Mouse (Mus musculus) heart, embryonic 14.5 days (tissue): ENCODE measurements around the gene Atrn. TPM values are rescaled to one million over a fixed set of nuclear protein-coding genes. Genes with fewer than 3 reads are reported as not detected.

ENCODE experiments used
- ATAC-seq: fragments of 200-750 bp; cut with Nextera tagmentation; 2 replicates; pipeline ENCODE4 v1.8.0; 2017; ENCODE audit warnings: low read depth, moderate TSS enrichment; ENCODE audit not compliant: insufficient number of reproducible peaks, insufficient read depth, low FRiP score
- H3K27ac ChIP-seq, 2 experiments: fragments of 200-500 bp in 1 of 2; fragments of 300-500 bp in 1 of 2; sonication (generic) in 1 of 2; replicated peaks in 1 of 2; 2 replicates each; pipeline ENCODE4 v1.5.1; 2012 to 2014; ENCODE audit warnings: low read depth in 2 of 2, low read length in 2 of 2, control low read depth in 1 of 2, mild to moderate bottlenecking in 1 of 2, mixed read lengths in 1 of 2; ENCODE audit not compliant: control insufficient read depth in 1 of 2, insufficient read depth in 1 of 2
- H3K27me3 ChIP-seq: fragments of 300-500 bp; sonication (generic); 2 replicates; pipeline ENCODE4 v1.6.1; 2014; ENCODE audit warnings: mild to moderate bottlenecking, low read length, control low read depth; ENCODE audit not compliant: control insufficient read depth, insufficient read depth
- H3K36me3 ChIP-seq: fragments of 300-500 bp; sonication (generic); 2 replicates; pipeline ENCODE4 v1.6.1; 2014; ENCODE audit warnings: mild to moderate bottlenecking, control low read depth, low read length, mixed read lengths; ENCODE audit not compliant: control insufficient read depth, insufficient read depth
- H3K4me1 ChIP-seq, 2 experiments: fragments of 200-500 bp in 1 of 2; fragments of 300-500 bp in 1 of 2; sonication (generic) in 1 of 2; 2 replicates each; pipeline ENCODE4 v1.6.1; 2012 to 2014; ENCODE audit warnings: low read length in 2 of 2, control low read depth in 1 of 2, mixed read lengths in 1 of 2; ENCODE audit not compliant: control insufficient read depth in 2 of 2, insufficient read depth in 2 of 2
- H3K4me2 ChIP-seq: fragments of 300-500 bp; sonication (generic); 2 replicates; pipeline ENCODE4 v1.6.1; 2014; ENCODE audit warnings: mild to moderate bottlenecking, low read length
- H3K4me3 ChIP-seq, 2 experiments: fragments of 200-500 bp in 1 of 2; fragments of 300-500 bp in 1 of 2; sonication (generic) in 1 of 2; 2 replicates each; pipeline ENCODE4 v1.5.1; 2012 to 2014; ENCODE audit warnings: low read length in 2 of 2, mild to moderate bottlenecking in 2 of 2, control low read depth in 1 of 2, low read depth in 1 of 2, moderate library complexity in 1 of 2; ENCODE audit not compliant: control insufficient read depth in 1 of 2, insufficient read depth in 1 of 2
- H3K9ac ChIP-seq: fragments of 300-500 bp; sonication (generic); 2 replicates; pipeline ENCODE4 v1.6.1; 2014; ENCODE audit warnings: mild to moderate bottlenecking, low read length
- H3K9me3 ChIP-seq: fragments of 300-500 bp; sonication (generic); 2 replicates; pipeline ENCODE4 v1.6.1; 2016; ENCODE audit warnings: low read length, control low read depth; ENCODE audit not compliant: control insufficient read depth
- WGBS: fragments of 180-500 bp; shearing (Covaris S2); extraction: QIAGEN DNeasy Blood & Tissue Kit; methylation state at CpG from one replicate; pipeline ENCODE4 v1.1.7; 2014; 5-methylcytosine and 5-hydroxymethylcytosine counted together
- polyA plus RNA-seq: library from polyadenylated mRNA; unstranded; fragments of >200 nt; fragmentation: Nextera tagmentation; extraction: Ambion mirVana; gene quantifications from 2 replicates; pipeline ENCODE4 v1.2.1, GENCODE M21; 2014

Gene Atrn
- polyA plus RNA-seq, 1 experiment from 2014 or later: 8.7 TPM

DNA sequence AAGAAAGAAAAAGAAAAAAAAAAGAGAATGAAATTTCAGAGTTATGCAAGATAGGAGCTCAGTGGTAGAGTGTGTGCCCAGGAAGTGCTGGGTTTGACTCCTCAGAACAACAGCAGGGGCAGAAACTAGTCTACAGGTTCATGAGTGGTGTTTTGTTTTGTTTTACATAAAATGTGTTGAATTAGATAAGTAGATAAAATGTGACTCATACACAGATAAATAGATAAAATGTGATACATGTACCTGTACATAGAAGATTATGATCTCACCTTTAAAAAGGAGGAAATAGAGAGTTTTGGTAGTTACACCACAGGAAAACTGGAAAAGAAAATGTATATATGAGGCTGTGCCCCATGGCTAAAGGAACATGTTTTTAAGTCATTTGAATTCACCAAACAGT, 72.8 kb downstream of the Atrn start:
- no peak for ATAC-seq
- no peaks in the 10 kb centered on the region for H3K27me3 ChIP-seq
- no peak overlapping the region for H3K27ac ChIP-seq
- no peak overlapping the region for H3K4me3 ChIP-seq
- peaks cover 27% of the 10 kb centered on the region for H3K36me3 ChIP-seq
- peaks cover 7 to 8% of the 10 kb centered on the region in 2 experiments; a peak in 3 of 4 replicates for H3K4me1 ChIP-seq
- H3K9ac ChIP-seq: no peak overlapping the region
- no peak overlapping the region for H3K4me2 ChIP-seq
- no peaks in the 10 kb centered on the region for H3K9me3 ChIP-seq

DNA sequence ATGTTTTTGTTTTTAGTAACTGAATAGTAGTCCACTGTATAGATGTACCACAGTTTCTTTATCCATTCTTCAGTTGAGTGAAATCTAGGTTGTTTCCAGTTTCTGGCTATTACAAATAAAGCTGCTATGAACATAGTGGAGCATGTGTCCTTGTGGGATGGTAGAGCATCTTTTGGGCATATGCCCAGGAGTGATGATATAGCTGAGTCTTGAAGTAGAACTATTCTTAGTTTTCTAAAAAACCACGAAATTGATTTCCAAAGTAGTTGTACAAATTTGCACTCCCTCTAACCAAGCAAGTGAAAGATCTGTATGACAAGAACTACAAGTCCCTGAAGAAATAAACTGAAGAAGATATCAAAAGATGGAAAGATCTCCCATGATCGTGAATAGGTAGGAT, 86.5 kb downstream of the Atrn start:
- H3K27me3 ChIP-seq: no peaks in the 10 kb centered on the region
- H3K4me1 ChIP-seq: no peaks in the 10 kb centered on the region
- H3K36me3 ChIP-seq: peaks cover 22% of the 10 kb centered on the region
- 87% methylated on average over 2 of the region's 2 CpGs for WGBS
- H3K27ac ChIP-seq: no peak overlapping the region
- H3K9me3 ChIP-seq: no peaks in the 10 kb centered on the region
- H3K4me3 ChIP-seq: no peak overlapping the region
- ATAC-seq: no peak
- H3K9ac ChIP-seq: no peak overlapping the region
- no peak overlapping the region for H3K4me2 ChIP-seq

DNA sequence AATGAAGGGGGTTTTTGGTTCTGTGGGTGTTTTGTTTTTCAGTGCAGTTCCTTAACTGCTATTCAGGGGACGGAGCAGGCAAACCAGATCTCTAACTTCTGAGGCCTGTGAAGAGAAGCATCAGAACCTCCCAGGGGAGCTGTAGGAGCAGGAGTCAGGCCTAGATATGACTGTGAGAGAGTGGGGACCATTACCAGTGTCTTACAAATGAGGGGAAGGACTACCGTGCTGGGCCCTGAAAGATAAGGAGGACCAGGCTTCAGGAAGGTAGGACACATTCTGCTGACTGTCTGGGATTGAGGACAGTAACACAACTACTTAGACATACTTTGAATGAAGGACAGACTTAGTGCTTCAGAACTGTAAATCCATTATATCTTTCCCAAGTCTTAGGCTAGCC, 102.8 kb downstream of the Atrn start:
- Histone ChIP-seq H3K36me3 (peaks cover 33% of the 10 kb centered on the region), H3K9me3 (no peaks in the 10 kb centered on the region), H3K9ac (no peak overlapping the region), H3K4me2 (no peak overlapping the region), H3K4me1 (no peaks in the 10 kb centered on the region), H3K27me3 (no peaks in the 10 kb centered on the region), H3K27ac (no peak overlapping the region), H3K4me3 (no peak overlapping the region)
- WGBS: 68% methylated on average over 2 of the region's 2 CpGs
- ATAC-seq: no peak

DNA sequence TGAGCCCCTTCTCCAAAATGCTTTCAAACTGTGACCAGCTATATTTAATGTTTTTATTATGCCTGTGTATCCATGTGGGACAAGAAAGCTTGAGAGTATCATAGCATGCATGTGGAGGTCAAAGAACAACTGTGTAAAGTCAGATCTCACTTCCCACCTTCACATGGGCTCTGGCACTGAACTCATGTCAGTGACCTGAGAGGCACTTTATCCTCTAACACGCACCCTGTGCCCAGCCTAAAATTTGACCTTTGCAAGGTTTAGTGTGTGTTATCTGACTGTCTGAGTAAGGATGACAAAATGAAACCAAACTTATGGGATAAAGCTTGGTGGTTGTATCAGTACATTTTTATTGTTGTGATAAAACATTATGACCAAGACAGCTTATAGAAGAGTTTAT, 104.3 kb downstream of the Atrn start:
- Histone ChIP-seq H3K9ac (no peak overlapping the region), H3K27me3 (no peaks in the 10 kb centered on the region), H3K4me2 (no peak overlapping the region), H3K9me3 (no peaks in the 10 kb centered on the region), H3K4me3 (no peak overlapping the region), H3K4me1 (no peaks in the 10 kb centered on the region), H3K27ac (no peak overlapping the region), H3K36me3 (peaks cover 34% of the 10 kb centered on the region)
- ATAC-seq: no peak
- WGBS: 72% methylated on average over 1 of the region's 1 CpGs

DNA sequence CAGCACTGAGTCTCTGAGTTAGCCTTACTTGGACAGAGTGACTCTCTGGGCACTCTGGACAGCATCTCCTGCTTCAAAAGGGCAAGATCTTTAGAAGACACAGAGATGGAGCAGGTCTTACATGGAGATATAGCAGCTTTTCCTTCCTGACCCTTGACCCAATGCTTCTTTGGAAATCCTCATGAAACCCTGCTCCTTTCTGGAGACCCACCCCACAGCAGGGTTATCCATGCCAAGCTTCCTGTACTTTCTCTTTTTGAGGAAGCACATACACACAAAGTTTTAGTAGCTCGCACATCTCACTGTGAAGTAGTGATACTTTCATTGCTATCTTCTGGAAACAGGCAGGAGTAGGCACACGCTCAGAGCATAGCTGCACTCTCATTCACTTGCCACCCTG, 118.9 kb downstream of the Atrn start:
- no peak overlapping the region for H3K4me2 ChIP-seq
- H3K9me3 ChIP-seq: no peaks in the 10 kb centered on the region
- ATAC-seq: no peak
- peaks cover 49% of the 10 kb centered on the region for H3K36me3 ChIP-seq
- WGBS: 80% methylated on average over 2 of the region's 2 CpGs
- H3K27ac ChIP-seq: no peak overlapping the region
- H3K4me1 ChIP-seq: peaks cover 2 to 11% of the 10 kb centered on the region in 2 experiments; a peak in 2 of 4 replicates
- no peak overlapping the region for H3K4me3 ChIP-seq
- H3K27me3 ChIP-seq: no peaks in the 10 kb centered on the region
- H3K9ac ChIP-seq: no peak overlapping the region

DNA sequence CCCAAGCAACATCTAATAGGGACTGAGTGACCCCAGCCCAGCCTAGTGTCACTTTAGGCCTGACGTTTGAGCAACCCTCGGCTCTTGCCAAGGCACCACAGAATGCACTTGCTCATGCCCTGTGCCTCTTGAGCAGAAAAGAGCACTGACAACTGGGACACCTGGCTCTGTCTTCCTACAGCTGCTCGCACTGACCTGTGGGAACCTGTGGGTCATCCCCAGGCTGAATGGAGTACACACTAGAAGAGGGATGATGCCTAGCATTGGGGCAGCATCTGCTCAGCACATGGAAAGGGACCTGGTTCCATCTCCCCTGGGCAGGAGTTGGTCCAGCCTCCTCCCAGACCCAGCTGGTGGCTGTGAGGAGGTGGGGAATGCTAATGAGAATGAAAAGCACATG, 120.6 kb downstream of the Atrn start:
- no peaks in the 10 kb centered on the region for H3K9me3 ChIP-seq
- no peak for ATAC-seq
- H3K36me3 ChIP-seq: peaks cover 33% of the 10 kb centered on the region
- peaks cover 2 to 11% of the 10 kb centered on the region in 2 experiments; a peak in 2 of 4 replicates for H3K4me1 ChIP-seq
- 94% methylated on average over 3 of the region's 3 CpGs for WGBS
- no peak overlapping the region for H3K27ac ChIP-seq
- no peaks in the 10 kb centered on the region for H3K27me3 ChIP-seq
- no peak overlapping the region for H3K4me2 ChIP-seq
- no peak overlapping the region for H3K9ac ChIP-seq
- no peak overlapping the region for H3K4me3 ChIP-seq

DNA sequence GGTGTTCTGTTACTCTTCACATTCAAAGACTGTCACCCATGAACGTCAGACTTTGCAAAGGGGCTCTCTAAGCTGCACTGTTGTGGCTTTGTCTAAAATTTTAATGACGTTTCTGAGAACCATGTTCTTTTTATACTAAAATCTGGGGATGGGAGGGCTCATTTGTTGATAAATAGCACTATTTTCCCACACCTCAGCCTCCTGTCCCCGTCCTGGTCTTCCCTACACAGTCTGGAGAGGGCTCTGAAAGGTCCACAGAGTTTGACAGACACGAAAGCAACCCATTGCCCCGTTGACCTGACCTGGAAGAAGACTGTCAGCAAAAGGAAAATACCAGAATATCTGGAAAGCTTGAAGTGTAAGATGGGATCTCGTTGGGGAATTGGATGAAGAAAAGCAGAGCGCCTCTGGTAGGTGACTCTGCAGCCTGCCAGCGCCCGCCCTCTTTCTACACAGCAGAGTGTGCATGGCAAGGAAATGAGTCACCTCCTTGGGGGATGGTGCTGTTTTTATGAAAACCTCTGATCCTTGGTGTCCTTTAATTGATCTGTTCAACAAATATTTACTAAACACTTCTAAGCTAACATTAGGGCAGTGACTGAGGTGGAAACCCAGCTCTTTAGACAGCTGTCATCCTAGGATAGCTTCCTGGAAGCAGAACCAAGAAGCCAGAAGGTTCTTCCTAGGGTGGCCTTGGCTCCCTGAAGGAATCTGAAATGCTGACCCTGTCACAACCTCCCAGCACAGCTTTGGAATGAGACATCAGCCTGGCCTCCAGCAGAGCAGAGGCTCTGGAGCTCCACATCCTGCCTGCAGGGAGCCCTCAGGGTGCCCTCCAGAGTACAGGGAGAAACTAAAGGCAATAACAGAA, 123.0 kb downstream of the Atrn start:
- Histone ChIP-seq H3K4me2 (no peak overlapping the region), H3K36me3 (peaks cover 21% of the 10 kb centered on the region; the same call in 1 of the 2 replicates), H3K9ac (no peak overlapping the region), H3K4me1 (peaks cover 2 to 11% of the 10 kb centered on the region in 2 experiments; a peak in 2 of 4 replicates), H3K4me3 (no peak overlapping the region), H3K27ac (peak overlapping the region; percentile 53 to 71), H3K27me3 (no peaks in the 10 kb centered on the region), H3K9me3 (peaks cover 12% of the 10 kb centered on the region)
- 36% methylated on average over 9 of the region's 9 CpGs for WGBS
- ATAC-seq: peak; percentile 69
